Mouse (Mus musculus) G1E (cell line): ENCODE results near the gene Tapbp.

ENCODE experiments used
- CTCF ChIP-seq: IDR thresholded peaks from 2 replicates; pipeline ENCODE4 v1.5.1; 2012; ENCODE audit warnings: low read depth, low read length, inconsistent platforms, mixed read lengths
- GATA1 ChIP-seq: IDR thresholded peaks from 2 replicates; pipeline ENCODE4 v1.6.1; 2012; ENCODE audit warnings: borderline replicate concordance, low read length, inconsistent platforms, mixed read lengths
- GATA2 ChIP-seq: IDR thresholded peaks from 2 replicates; pipeline ENCODE4 v1.6.1; 2012; ENCODE audit warnings: low read depth, low read length, inconsistent platforms, borderline replicate concordance
- POLR2AphosphoS5 ChIP-seq: IDR thresholded peaks from 2 replicates; pipeline ENCODE4 v1.6.1; 2012; ENCODE audit warnings: low read depth, low read length, inconsistent platforms; ENCODE audit not compliant: insufficient replicate concordance
- TAL1 ChIP-seq: conservative IDR thresholded peaks from 2 replicates; pipeline ENCODE4 v1.6.1; 2012; ENCODE audit warnings: low read depth, low read length, inconsistent platforms, mixed read lengths

- TF ChIP-seq CTCF (peak; percentile 79), GATA1 (no peak), TAL1 (no peak), POLR2AphosphoS5 (no peak), GATA2 (no peak)
These were observed 9.0 kb downstream of the Tapbp start for GRCm38 (mm10) chr17:33924577-33925283.
